Mouse (Mus musculus) left cerebral cortex, postnatal 10 days (tissue): ENCODE measurements at regions not wholly inside any gene's neighbourhood (a gene's known extent, or its start where the extent isn't known, plus 50 kb on each side); places are given as distances from the start of the nearest gene placed in this dataset.

Experiments
- DNase-seq, 2 experiments: peaks; one replicate each; pipeline ENCODE4 v3.0.0; 2021 to 2022; ENCODE audit warnings: low spot score in 2 of 2, mixed read lengths in 1 of 2; ENCODE audit errors: extremely low spot score in 1 of 2
- intact Hi-C: fragments of 180-260 bp; cut with DNase I; formaldehyde crosslinking; loops from one replicate; pipeline ENCODE4 v1.15.1; 2025

- intact Hi-C loops = no loop called here
- peak in 1 of 2 experiments; percentile 0 for DNase-seq
Observed at GRCm38 (mm10) chr3:10575728-10576127, 240.2 kb upstream of the Gm38303 start.

GRCm38 (mm10) chr3:10575213-10575612 lies 239.7 kb upstream of the Gm38303 start:
- DNase-seq = peak in 1 of 2 experiments; percentile 2
- intact Hi-C loops = no loop called here

GRCm38 (mm10) chr3:10574797-10575196 lies 239.3 kb upstream of the Gm38303 start:
- DNase-seq = no peak

More at GRCm38 (mm10) chr3:10574797-10575196, 239.3 kb upstream of the Gm38303 start:
- intact Hi-C loops = no loop called here
